Mouse (Mus musculus): Measurements from ENCODE around the gene Ptprq.

Gene Ptprq

GRCm38 (mm10) chr10:107486770-107487169, 233.1 kb downstream of the Ptprq start:
- no peak for DNase-seq

- DNase-seq = no peak
Observed at GRCm38 (mm10) chr10:107485870-107486269, 234.0 kb downstream of the Ptprq start, which contains the start of gene Myf5. Gene Myf5, minus strand, starts transcription at chr10:107486134.

- no peak for DNase-seq
Observed at GRCm38 (mm10) chr10:107484050-107484449, 235.8 kb downstream of the Ptprq start.

- DNase-seq = no peak
Observed at GRCm38 (mm10) chr10:107473497-107473896, 246.4 kb downstream of the Ptprq start.

- DNase-seq = no peak
Observed at GRCm38 (mm10) chr10:107471712-107472111, 248.1 kb downstream of the Ptprq start.

GRCm38 (mm10) chr10:107467819-107468218, 252.0 kb downstream of the Ptprq start:
- no peak for DNase-seq

All from right cerebral cortex, adult 18-20 months (tissue).